Mouse (Mus musculus): ENCODE results near the gene Mmp24.
"Not testable (repeated sequence)": the region's sequence is repeated elsewhere in the genome, so short reads cannot be mapped to it uniquely, and the experiment has no call there.

The Mmp24 gene

DNA sequence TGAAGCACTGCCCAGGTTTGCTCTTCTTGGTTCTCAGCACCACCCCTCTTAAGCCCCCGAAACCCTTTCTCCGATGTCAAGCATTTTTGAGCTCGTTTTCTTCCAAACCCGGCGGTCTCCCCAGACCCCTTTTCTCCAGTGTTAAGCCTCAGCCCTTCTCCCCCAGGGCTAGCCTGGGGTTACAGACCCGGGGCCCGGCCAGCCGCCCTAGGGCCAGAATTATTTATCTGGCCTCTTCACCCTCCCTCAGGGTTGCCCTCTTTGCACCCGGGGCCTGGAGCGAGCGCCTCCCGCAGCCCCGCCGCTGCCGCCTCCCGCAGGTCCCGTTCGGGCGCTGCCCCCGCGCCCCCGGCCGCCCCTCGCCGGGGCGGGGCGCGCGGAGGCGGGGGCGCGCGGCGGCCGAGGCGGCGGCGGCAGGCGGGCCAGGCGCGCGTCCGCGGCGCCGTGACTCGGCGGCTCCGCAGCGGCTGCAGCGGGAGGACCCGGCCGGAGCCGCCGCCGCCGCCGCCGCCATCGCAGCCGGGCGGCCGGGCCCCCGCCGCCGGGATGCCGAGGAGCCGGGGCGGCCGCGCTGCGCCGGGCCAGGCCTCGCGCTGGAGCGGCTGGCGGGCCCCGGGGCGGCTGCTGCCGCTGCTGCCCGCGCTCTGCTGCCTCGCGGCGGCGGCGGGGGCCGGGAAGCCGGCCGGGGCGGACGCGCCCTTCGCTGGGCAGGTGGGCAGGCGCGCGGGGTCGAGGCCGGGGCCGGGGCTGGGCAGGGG lies at the start of gene Mmp24:
Mmp24 (plus strand) TSS at position 416 of the 758 bp plus-strand sequence.
- DNase-seq, result peak; percentile 43

DNA sequence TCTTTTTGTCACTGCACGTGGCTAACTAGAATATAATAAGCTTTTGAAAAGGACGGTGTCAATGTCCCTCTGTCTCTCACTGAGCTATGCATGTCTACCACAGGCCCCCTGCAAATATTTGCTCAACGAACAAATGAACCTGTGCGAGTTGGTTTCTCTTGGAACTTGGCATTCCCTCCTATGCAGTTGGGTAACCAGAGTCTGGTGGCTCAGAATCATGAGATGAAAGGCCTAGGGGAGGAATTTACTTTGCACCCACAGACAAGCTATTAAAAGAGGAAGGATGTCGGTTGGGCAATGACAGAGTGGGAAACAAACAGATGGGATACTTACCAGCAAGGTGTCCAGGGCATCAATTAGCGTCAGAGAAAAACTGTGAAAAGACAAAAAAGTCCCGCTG lies 48.8 kb upstream of the Mmp24 start:
- no peak for DNase-seq

DNA sequence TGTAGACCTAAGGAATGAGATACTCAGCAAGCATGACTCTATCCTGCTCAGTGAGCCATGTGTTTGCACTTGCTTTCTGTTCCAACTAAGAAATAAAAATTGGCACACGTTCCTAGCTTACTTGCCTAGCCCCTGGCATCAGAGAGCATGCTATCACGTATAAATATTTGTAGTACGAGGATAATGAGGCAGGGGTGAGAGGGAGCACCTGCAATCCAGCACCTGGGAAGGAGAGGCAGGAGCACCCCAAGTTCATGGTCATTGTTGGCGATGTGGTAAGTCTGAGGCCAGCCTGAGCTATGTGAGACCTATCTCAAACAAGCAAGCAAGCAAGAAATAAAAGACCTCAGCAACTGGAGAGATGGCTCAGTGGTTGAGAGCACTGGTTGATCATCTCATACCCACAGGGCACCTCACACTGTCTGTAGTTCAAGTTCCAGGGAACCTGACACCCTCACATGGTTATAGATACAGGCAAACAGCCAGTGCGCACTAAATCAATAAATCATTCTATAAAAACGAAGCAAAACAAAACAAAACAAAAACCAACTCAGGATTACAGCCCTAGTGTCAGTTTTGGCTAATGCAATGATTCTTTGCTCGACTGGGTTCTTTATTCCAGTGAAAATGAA lies 47.3 kb upstream of the Mmp24 start:
- DNase-seq, result no peak

DNA sequence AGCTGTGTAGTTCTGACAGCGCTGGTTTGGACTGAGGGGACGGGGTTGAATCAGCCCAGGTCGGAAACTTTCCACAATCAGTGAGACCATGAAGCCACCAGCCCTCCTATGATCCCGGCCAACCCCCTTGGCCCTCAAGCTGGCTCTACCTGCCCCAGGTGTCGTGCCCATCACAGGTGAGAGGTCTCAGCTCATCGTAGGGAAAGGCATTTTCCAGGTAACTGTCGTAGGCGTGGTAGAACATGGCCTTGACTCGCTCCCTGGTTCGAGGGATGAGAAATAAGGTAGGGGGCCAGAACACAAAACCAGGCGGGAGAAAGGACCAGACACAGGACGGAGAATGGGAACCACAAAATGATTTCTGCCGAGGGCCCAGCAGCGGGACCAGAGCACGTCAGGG lies 46.4 kb upstream of the Mmp24 start:
- DNase-seq, result no peak

DNA sequence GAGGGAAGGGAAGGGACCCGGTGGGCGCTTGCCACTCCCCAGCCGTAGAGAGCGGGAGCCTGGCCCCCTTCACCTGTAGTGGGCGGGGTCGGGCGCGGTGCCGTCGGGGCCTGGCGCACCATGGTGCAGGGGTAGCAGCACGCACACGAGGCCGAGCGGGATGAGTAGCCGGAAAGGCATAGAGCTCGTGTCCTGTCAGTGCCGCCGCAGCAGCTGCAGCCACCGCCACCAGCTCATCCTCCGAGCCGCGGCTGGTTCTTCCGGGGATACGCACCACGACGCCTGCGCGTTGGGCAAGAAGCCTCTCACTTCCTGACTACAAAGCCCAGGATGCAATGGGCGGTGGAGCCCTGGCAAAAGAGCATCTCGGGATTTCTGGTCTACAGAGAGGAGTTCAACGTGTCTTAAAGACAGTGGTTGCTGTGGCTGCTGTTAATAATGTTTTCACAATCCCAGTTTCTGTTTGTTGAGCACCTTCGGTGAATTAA lies 45.9 kb upstream of the Mmp24 start, which contains the start of gene Edem2:
Edem2 (minus strand) TSS at position 318 of the 488 bp plus-strand sequence.
- DNase-seq, result peak; percentile 87

DNA sequence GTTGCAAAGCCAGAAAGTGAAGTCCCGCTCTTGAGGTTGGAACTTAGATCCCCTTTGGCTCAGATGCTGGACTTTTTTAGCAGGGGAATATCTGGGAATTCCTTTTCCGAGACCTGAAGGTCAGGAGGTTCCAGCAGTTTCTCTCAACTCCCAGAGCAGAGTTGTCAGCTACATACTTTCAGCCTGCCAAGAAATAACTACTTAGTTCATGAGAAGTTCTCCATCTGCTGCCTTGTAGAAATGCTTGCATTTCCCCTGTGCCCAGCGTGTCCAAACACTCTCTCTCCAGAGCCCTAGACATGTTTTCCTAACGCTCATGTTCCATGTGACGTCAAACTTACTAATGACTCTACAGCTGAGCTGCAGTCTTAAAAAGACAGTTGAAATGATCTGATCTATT lies 40.1 kb upstream of the Mmp24 start:
- DNase-seq, result no peak

DNA sequence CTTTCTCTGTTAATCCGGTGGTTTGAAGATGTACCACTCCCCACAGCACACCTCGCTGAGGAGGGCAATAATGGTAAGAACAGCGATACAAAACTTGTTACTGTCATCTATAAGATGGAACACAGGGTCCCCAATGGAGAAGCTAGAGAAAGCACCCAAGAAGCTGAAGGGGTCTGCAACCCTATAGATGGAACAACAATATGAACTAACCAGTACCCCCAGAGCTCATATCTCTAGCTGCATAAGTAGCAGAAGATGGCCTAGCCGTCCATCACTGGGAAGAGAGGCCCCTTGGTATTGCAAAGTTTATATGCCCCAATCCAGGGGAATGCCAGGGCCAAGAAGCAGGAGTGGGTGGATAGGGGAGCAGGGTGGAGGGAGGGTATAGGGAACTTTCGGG lies 39.4 kb upstream of the Mmp24 start, which contains the start of gene Gm17581:
Gm17581 (minus strand) TSS at position 101 of the 400 bp plus-strand sequence.
- DNase-seq, result not testable (repeated sequence)

DNA sequence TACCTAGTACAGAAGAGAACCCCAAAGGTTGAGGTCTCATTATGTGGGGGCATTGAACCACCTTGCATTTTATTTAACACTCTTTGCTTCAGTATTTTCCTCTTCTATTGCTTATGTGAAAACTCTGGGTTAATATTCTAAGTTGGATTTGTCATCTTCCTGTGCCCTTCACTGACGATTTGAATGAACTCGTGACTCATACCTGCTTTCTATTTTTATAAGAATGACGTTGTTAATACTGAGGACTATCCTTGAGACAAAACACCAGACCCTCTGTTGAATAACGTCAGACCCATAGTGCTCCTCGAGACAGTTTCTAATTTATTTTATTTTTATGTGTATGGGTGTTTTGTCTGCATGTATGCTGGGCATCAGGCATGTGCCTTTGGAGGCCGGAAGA lies 38.2 kb upstream of the Mmp24 start:
- DNase-seq, result no peak

DNA sequence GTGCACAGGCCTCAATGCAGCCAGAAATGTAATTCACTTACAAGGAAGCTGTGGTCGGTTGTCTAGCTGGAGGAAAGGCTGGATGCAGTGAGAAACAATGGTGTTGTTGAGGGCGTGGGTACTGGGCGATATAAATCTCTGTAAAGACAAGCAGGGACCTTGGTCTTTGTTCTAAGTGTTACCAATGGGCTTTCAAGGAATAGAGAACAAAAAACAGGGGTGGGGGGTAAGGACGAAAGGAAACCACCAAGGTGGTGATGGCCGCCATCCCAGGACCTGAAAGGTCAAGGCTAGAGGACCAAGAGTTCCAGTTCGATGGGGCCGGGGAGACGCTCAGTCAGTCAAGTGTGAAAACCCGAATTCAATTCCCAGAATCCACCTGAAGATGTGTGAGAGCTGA lies 37.3 kb upstream of the Mmp24 start:
- DNase-seq, result no peak

DNA sequence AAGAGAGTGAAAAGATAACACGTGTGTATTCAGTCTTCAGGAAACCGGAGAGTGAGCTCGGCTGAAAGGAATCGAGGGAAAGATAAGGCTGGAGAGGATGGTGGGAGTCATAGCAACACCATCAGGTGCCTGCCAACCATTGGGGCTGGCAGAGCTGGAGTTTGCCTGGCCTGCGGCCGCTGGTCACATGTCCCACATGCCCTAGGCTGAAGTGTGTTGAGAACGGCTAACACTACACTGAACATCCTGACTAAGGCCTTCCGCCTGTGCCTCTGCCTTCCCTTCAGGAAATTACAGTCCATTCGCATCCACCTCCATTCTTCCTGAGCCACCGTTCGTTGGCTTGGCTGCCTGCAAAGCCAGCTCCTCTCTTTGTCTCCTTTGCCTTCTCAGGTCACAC lies 32.9 kb upstream of the Mmp24 start:
- no peak for DNase-seq

DNA sequence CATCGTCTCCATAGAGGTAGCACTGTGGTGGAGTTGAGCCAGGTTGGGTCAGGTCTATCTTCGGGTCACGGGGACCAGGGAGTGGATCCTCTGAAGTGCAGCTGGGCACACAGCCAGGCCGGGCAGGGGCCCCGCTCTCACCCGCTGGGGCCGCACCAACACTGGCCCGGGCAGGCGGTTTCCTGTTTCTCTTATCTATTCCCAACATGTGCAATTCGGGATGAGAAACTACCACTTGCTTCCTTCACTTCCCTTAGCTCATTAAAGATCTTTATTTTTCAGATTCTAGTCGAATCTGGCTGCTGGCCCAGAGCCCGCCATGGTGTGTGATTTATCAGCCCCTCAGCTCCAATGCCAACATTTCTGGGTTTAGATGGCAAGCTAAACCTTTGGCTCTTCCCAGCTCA lies 32.2 kb upstream of the Mmp24 start:
- no peak for DNase-seq

DNA sequence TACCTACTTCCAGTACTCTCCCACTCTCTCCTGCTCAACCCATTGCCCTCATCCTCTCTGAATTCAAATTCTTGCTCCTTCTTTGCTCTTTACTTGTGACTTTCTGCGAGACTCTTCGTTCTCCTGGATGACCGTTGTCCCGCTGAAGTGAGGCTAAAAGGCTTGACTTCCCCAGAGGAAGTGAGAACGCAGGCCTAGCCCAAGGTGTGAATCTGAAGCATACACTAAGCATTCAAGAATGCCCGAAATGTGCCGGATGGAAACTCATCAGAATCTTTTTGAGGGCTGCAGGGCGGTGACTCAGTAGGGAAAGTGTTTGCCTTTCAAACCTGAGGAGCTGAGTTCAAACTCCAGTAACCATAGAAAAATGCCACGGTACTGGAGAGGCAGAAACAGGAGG lies 31.8 kb upstream of the Mmp24 start:
- no peak for DNase-seq

DNA sequence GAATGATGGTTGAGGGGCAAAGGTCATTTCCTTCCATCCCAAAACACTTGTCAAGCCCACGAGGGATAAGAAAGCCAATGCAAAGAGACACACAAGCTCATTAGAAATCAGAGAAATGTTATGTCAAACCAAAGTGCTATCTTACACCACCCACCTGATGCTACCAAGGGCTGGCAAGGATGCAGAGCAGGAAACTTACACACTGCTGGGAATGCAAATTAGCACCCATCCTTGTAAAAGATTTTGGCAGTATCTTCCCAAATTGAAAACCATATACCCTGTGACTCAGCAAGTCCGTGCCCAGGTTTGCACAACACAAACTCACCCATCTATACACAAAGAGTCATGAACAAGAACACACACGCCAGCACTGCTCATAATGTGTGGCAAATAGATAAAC lies 29.7 kb upstream of the Mmp24 start:
- no peak for DNase-seq

DNA sequence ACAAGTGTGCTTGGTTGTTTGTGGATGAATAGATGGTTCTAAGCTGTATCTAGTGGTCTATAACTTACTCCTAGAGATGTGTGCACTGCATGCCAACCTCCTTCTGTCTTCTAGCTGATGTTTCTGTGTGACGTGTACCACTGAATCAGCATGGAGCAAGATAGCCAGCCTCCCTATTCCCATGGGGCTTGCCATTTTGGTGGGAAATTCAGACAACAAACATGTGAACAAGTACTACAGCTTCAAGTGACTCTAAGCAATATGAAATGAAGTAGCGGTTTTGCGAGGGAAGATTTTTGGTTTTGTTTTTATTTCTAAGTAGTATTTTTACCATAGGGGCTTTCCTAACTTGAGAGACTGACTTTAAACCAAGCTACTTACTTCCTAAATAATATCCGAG lies 25.7 kb upstream of the Mmp24 start:
- DNase-seq, result no peak

DNA sequence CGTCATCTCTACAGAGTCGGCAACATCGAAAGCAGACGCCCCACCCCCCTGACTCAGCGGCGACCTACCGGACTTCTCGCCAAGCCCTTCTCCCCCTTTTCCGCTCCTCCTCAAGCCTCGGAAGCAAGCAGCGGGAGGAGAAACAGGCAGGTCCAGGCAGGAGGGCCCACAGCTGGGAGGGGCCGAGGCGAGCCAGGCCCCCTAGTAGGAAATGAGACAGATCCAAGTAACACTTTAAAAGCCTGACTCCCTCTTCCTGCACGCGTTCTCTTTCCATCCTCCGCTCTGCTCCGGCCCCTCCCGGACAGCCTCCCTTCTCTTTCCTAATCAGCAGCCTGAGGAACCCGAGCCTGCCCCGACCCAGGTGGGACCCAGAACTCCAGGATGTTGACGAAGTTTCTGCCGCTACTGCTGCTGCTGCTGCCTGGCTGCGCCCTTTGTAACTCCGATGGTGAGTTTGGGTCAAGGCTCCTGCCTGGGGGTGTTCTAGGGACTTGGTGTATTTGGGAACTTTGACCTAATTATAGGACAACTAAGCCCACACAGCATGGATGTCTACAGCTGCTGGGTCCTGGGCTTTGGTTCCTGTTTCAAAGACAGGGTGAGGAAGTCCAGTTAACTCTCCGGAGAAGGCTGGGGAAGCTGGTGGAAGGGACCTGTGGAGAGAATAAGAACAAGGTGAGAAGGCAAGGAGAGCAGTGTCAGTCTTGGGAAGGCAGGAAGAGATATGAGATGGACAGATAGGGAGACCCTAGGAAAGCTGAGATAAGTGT lies 23.9 kb upstream of the Mmp24 start, which contains the start of gene Procr:
Procr (plus strand) TSS at position 104 of the 773 bp plus-strand sequence.
- no peak for DNase-seq

DNA sequence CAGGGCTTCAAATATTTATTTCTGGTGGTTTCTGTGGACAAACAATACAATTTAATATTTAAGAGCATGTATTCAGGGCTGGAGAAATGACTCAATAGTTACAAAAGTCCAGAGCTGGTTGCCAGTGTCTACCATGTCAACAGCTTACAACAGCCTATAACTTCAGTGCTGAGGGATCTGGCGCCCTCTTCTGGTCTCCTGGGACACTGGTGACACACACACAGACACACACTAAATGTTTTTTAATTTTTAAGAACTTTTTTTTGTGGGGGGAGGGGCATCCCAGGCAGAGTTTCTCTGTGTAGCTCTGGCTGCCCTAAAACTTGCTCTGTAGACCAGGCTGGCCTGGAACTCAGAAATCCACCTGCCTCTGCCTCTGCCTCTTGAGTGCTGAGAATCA lies 19.4 kb upstream of the Mmp24 start:
- no peak for DNase-seq

DNA sequence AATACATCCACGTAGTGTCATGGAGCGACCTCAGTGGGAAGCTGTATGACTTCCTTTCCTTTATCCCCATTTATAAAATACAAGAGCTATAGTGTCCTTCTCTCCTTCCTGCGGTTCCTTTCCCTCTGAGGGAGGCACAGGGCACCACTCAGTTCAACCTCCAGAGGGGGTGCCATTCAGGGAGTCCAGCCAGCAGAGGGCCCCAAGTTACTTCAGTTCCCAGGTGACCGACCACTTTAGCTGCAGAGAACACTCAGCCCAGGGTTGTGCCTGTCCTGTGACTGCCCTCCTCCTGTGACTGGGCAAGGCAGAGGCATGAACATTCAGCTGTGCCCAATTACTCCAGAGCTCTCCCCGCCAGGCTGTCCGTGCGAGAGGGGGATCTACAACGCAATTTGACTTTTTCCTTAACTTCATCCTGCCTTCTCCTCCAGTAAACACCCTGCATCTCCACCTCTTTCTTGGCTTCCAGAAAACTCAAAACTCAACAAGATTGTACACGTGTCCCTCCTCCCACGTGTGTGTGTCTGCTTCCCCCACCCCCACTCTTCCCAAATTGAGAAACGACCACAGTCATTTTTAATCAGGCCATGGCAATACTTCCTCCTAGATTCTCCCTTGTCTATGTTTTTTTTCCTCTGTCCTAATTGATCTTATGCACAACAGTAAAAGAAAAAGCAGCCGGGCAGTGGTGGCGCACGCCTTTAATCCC lies 18.1 kb upstream of the Mmp24 start:
- DNase-seq, result peak; percentile 40

DNA sequence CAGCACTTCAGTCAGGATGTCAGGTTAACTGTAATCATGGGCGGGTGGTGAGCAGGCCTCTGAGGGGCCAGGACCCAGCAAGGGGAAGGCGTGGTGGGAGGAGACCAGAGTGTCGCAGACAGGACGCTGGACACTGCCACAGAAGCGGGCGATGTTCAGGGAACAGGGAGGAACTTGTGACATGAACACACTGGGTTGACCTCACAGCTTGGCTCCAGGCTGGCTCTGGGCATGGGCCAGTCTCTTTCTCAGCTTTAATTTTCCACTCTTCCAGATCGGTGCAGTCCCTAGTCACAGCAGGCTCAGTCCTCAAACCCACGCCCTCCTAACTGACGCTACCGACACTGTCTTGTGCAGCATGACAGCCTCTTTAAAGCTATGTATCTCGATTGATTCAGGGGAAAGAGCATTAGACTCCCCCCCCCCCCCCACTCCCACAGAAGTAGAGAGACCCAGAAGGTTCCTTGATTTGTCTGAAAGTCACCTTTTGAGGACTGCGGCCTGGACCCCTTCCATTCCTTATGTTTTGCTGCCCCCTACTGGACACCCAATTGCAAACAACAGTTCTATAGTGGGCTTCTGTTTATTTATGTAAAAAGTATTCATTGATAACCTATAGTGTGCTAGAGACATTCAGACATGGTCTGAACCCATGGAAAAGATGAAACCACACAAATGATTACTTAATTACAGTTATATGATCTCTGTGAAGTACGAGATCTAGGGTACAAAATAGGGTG lies 10.3 kb upstream of the Mmp24 start:
- DNase-seq, result peak; percentile 77

DNA sequence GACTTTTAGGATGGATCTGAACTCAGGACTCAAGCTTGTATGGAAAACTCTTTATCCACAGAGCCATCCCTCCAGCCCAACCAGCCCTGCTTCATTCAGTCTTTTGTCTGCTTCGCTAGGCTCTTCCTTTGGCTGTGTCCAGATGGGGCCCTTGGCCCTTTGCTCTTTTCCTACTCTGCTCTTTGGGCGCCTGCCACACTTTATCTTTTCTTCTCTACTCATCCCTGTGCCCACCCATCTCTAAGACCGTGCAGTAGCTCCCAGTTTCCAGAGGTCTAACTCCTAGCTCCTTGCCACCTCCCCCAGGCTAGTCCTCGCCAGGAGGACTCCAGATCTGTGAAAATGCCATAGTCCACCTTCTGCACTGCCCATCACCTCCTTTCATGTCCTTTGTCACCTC lies 1.5 kb upstream of the Mmp24 start:
- DNase-seq, result no peak

DNA sequence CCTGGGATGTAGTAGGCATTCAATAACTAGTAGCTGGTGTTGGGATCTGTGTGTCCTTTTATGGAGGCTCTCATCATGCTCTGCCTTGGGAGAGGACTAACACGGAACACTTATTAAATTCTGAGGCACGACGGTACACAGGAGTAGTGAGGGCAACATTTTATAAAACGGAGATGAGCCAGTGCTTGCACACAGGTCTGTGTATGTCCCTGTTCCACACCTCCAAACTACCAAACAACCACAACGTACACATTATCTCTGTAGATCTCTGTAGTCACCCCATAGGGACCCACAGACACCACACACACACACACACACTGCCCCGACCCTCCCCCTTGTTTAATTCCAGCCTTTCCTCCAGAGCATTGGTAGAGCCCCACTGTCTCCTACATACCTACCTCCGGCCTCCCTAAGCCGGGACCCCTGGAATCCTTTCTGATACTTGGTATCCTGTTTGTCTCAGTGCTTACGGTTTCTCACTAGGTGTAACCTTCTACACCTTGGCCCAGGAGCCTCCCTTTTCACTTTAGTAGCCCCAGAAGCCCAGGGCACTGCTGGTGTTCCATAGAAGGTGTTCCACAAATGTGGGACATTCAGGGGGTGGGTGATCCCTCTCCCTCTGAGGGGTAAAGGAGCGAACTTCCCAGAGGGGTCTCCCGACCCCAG lies 748 bp upstream of the Mmp24 start:
- DNase-seq, result peak; percentile 42

DNA sequence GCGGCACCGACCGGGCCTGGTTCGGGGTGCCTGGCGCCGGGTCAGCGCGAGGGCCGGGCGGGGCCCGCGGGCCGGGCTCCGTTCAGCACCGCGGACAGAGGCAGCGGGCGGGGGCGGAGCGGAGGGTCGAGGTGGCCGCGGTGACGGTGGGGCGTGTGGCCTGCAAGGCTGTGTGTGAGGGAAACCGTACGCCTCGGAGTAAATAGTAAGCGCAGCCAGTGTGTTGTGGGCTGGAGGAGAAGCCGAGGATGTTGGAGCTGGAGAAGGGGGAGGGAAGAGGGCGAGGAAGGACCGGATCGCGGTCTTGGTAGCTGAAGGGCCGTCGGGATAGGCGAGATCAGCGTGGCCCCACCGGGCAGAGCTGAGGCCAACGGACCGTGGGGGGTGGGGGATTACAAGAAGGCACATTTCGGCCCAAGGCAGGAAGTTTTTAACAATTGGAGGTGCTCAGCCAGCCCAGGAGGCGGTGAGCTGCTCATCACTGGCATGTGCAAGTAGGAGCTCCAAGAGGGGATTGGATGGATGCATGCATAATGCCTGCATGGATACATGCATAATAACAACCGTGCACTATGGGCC lies 632 bp downstream of the Mmp24 start:
- DNase-seq, result peak; percentile 76

All from cerebellum, adult 11 months (tissue).